Mouse (Mus musculus) myocyte (in vitro differentiated cells): Measurements from ENCODE around the gene Olfr1013.

Source experiments
- E2F4 ChIP-seq: IDR thresholded peaks from one replicate; pipeline ENCODE4 v1.6.1; 2011; ENCODE audit warnings: mild to moderate bottlenecking, control low read depth, moderate library complexity; ENCODE audit not compliant: insufficient read depth
- MAX ChIP-seq: IDR thresholded peaks from one replicate; pipeline ENCODE4 v1.6.1; 2011; ENCODE audit warnings: low read depth, mild to moderate bottlenecking, control low read depth
- MYOD1 ChIP-seq, 3 experiments: IDR thresholded peaks; one replicate each; pipeline ENCODE4 v1.6.1; 2011; ENCODE audit warnings: control low read depth in 2 of 3, low read depth in 2 of 3, mild to moderate bottlenecking in 2 of 3, moderate library complexity in 1 of 3; ENCODE audit not compliant: insufficient read length in 2 of 3, control insufficient read depth in 1 of 3
- POLR2A ChIP-seq: IDR thresholded peaks from one replicate; pipeline ENCODE4 v1.6.1; 2011; ENCODE audit warnings: low read depth, mild to moderate bottlenecking, control low read depth, moderate library complexity; ENCODE audit not compliant: insufficient read length
- POLR2AphosphoS2 ChIP-seq: IDR thresholded peaks from one replicate; pipeline ENCODE4 v1.6.1; 2011; ENCODE audit warnings: low read depth, control low read depth; ENCODE audit not compliant: insufficient read length
- USF1 ChIP-seq: IDR thresholded peaks from one replicate; pipeline ENCODE4 v1.6.1; 2011; ENCODE audit warnings: low read depth, mild to moderate bottlenecking, control low read depth, moderate library complexity

GRCm38 (mm10) chr2:85804501-85804900 lies 37.6 kb downstream of the Olfr1013 start:
- TF ChIP-seq POLR2A (no peak), POLR2AphosphoS2 (no peak), E2F4 (no peak), USF1 (no peak), MYOD1 (IDR thresholded peaks at IDR 0.05; ENCODE audit: control insufficient read depth in 1 of 3, insufficient read length in 2 of 3, low read depth in 2 of 3) (no peak), MAX (no peak)
